Mouse (Mus musculus): ENCODE data around the gene Cpox. TPM values are rescaled to one million over a fixed set of nuclear protein-coding genes. Genes with fewer than 3 reads are reported as not detected.
"Not testable (repeated sequence)": the region's sequence is repeated elsewhere in the genome, so short reads cannot be mapped to it uniquely, and the experiment has no call there.

Gene Cpox
- total and polyA plus RNA-seq, 3 experiments, result 14.8 to 41.1 (median 39.1) TPM

DNA sequence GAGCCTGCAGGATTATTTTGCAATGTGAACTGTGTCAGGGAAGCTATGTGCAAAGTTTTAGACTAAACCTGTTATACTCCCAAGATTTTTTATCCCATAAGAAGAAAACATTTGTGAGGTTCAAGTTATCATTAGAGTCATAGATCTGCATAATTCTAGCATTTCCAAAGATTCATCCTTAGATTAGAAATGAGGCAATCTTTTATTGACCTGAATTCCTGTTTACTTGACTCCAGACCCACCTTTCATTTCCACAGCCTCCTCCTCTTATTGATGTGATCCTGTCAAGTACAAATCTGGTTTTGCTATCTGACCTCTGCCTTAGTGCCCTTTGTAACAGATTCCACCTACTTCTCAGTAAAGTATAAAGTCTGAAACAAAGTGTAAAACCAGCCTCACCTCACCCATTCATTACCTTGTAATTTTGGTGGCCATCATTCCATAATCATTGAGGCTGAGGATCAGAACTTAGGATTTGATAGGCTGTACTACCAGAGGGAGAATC is 7.8 kb upstream of the Cpox start:
- H3K4me3 ChIP-seq, result no peak overlapping the region
- H3K36me3 ChIP-seq (ENCODE audit: control insufficient read depth, insufficient read depth, low read length), result no peaks in the 10 kb centered on the region
- H3K27ac ChIP-seq, result no peak overlapping the region
- no peaks in the 10 kb centered on the region for H3K79me2 ChIP-seq (replicated peaks; ENCODE audit: control insufficient read depth, insufficient read depth, low read length)
- DNase-seq, result no peak
- H3K27me3 ChIP-seq (ENCODE audit: control insufficient read depth, insufficient read depth, low read length), result no peaks in the 10 kb centered on the region
- H3K9ac ChIP-seq (ENCODE audit: low read depth, low read length), result no peak overlapping the region
- intact Hi-C loops (cut with DNase I), result loop anchor here (5.0 kb wide), 3 partner anchors 35 to 360 kb away; no protein-coding TSS in a partner anchor
- no peak for TF ChIP-seq EP300 (IDR thresholded peaks at IDR 0.05; ENCODE audit: insufficient read depth, low read depth, low read length)
- no peak for TF ChIP-seq POLR2A (IDR thresholded peaks at IDR 0.05; ENCODE audit: insufficient read depth, low read depth, low read length)
- no peak for TF ChIP-seq CTCF (IDR thresholded peaks at IDR 0.05)
- no peaks in the 10 kb centered on the region for H3K4me1 ChIP-seq (ENCODE audit: control insufficient read depth, insufficient read depth, low read length)

DNA sequence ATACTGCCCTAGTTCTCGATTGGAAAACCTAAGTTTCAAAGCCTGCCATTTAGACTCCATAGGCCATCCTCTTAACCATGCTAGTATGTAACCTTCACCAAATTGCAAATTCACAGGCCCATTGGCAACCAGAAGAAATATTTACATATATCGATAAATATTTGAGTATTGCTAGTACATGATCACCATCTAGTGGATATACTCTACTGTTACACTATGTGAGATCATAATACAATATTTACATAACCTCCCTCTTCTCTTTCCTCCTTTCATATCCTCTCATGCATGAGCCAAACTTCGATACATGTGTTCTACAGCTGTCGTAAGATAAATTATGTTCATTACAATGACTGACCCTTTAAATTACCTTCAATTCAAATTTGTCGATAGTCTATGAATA is 7.1 kb upstream of the Cpox start:
- no peak overlapping the region for H3K27ac ChIP-seq

DNA sequence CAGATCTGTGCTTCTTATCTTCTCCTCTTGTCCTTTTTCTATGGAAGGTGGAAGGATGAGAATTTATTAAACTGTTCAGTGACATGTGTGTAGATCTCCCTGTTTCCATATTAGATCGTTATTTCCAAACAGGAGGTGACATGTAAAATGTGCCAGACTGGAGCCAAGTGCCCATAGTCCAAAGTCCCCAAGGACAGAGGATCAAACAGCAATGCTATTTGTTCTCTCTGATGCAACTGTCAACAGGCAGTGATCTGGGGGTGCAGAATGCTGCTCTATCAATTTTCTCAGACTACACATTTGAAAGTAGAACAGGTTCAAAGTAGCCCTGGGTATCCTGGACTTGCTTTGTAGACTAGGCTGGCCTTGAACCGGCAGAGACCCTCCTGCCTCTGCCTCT is 6.3 kb upstream of the Cpox start:
- Histone ChIP-seq H3K36me3 (ENCODE audit: control insufficient read depth, insufficient read depth, low read length) (no peaks in the 10 kb centered on the region), H3K4me3 (no peak overlapping the region), H3K4me1 (ENCODE audit: control insufficient read depth, insufficient read depth, low read length) (no peaks in the 10 kb centered on the region), H3K27ac (no peak overlapping the region), H3K79me2 (replicated peaks; ENCODE audit: control insufficient read depth, insufficient read depth, low read length) (no peaks in the 10 kb centered on the region), H3K9ac (ENCODE audit: low read depth, low read length) (no peak overlapping the region), H3K27me3 (ENCODE audit: control insufficient read depth, insufficient read depth, low read length) (no peaks in the 10 kb centered on the region)
- TF ChIP-seq POLR2A (IDR thresholded peaks at IDR 0.05; ENCODE audit: insufficient read depth, low read depth, low read length) (no peak), CTCF (IDR thresholded peaks at IDR 0.05) (no peak), EP300 (IDR thresholded peaks at IDR 0.05; ENCODE audit: insufficient read depth, low read depth, low read length) (no peak)
- intact Hi-C loops (cut with DNase I), result loop anchor here (5.0 kb wide), 3 partner anchors 37 to 362 kb away; no protein-coding TSS in a partner anchor
- 85% methylated on average over 2 of the region's 2 CpGs for WGBS
- no peak for DNase-seq

More for the DNA sequence above, 7.1 kb upstream of the Cpox start:
- Histone ChIP-seq H3K4me3 (no peak overlapping the region), H3K9ac (ENCODE audit: low read depth, low read length) (no peak overlapping the region), H3K4me1 (ENCODE audit: control insufficient read depth, insufficient read depth, low read length) (no peaks in the 10 kb centered on the region), H3K36me3 (ENCODE audit: control insufficient read depth, insufficient read depth, low read length) (no peaks in the 10 kb centered on the region), H3K27me3 (ENCODE audit: control insufficient read depth, insufficient read depth, low read length) (no peaks in the 10 kb centered on the region), H3K79me2 (replicated peaks; ENCODE audit: control insufficient read depth, insufficient read depth, low read length) (no peaks in the 10 kb centered on the region)
- WGBS, result 51% methylated on average over 5 of the region's 5 CpGs
- TF ChIP-seq EP300 (IDR thresholded peaks at IDR 0.05; ENCODE audit: insufficient read depth, low read depth, low read length), result no peak
- peak; percentile 65 for TF ChIP-seq CTCF (IDR thresholded peaks at IDR 0.05)
- intact Hi-C loops (cut with DNase I), result loop anchor here (5.0 kb wide), 3 partner anchors 36 to 361 kb away; no protein-coding TSS in a partner anchor
- no peak for DNase-seq

DNA sequence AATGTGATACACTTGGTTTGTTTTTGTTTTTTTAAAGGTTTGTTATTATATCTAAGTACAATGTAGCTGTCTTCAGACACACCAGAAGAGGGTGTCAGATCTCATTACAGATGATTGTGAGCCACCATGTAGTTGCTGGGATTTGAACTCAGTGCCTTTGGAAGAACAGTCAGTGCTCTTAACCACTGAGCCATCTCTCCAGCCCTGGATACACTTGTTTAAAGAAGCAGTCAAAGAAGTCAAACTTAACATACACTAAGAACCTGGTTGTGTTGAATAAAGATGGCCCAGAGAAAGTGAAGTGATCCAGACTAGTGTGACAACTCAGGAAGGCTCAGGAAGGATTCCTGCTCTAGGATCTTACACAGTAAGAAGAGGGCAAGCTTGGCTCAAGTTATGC is 5.0 kb upstream of the Cpox start:
- H3K27me3 ChIP-seq (ENCODE audit: control insufficient read depth, insufficient read depth, low read length); H3K4me1 ChIP-seq (ENCODE audit: control insufficient read depth, insufficient read depth, low read length); intact Hi-C loops (cut with DNase I); H3K4me3 ChIP-seq; H3K27ac ChIP-seq; H3K36me3 ChIP-seq (ENCODE audit: control insufficient read depth, insufficient read depth, low read length); H3K79me2 ChIP-seq (replicated peaks; ENCODE audit: control insufficient read depth, insufficient read depth, low read length); H3K9ac ChIP-seq (ENCODE audit: low read depth, low read length); DNase-seq: not testable (repeated sequence)

DNA sequence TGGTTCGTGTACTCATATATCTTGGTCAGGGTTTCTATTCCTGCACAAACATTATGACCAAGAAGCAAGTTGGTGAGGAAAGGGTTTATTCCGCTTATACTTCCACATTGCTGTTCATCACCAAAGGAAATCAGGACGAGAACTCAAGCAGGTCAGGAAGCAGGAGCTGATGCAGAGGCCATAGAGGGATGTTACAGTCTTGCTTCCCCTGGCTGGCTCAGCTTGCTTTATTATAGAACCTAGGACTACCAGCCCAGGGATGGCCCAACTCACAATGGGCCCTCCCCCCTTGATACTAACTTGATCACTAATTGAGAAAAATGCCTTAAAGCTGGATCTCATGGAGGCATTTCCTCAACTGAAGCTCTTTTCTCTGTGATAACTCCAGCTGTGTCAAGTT is 3.4 kb upstream of the Cpox start:
- DNase-seq, result not testable (repeated sequence)
- WGBS, result 77% methylated on average over 3 of the region's 3 CpGs

DNA sequence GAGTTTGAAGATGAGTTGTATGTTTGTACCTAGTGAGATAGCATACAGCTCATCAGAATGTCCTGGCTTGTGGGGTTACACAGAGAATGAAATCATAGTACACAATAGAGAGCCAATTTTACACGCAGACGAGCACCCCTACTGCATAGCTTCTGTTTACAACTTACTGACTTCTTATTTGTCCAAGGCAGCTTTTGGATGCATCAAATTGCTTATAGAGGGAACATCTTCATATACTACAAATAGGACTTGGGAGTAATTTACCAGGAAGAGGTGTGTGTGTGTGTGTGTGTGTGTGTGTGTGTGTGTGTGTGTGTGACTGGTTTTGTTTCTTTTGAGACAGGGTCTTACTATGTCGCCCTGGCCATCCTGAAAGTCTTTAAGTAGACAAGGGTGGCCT is 1.5 kb upstream of the Cpox start:
- TF ChIP-seq CTCF (IDR thresholded peaks at IDR 0.05) (no peak), EP300 (IDR thresholded peaks at IDR 0.05; ENCODE audit: insufficient read depth, low read depth, low read length) (no peak), POLR2A (IDR thresholded peaks at IDR 0.05; ENCODE audit: insufficient read depth, low read depth, low read length) (no peak)
- no peaks in the 10 kb centered on the region for H3K36me3 ChIP-seq (ENCODE audit: control insufficient read depth, insufficient read depth, low read length)
- intact Hi-C loops (cut with DNase I), result no loop called here
- peaks cover 2% of the 10 kb centered on the region for H3K4me1 ChIP-seq (ENCODE audit: control insufficient read depth, insufficient read depth, low read length)
- WGBS, result 83% methylated on average over 3 of the region's 3 CpGs
- DNase-seq, result no peak
- 0 out of 2 replicates have a peak, but pooled peaks cover 1% of the 10 kb centered on the region for H3K79me2 ChIP-seq (replicated peaks; ENCODE audit: control insufficient read depth, insufficient read depth, low read length)
- H3K4me3 ChIP-seq, result no peak overlapping the region
- no peaks in the 10 kb centered on the region for H3K27me3 ChIP-seq (ENCODE audit: control insufficient read depth, insufficient read depth, low read length)
- no peak overlapping the region for H3K9ac ChIP-seq (ENCODE audit: low read depth, low read length)
- no peak overlapping the region for H3K27ac ChIP-seq

More for the DNA sequence above, 3.4 kb upstream of the Cpox start:
- H3K27ac ChIP-seq; intact Hi-C loops (cut with DNase I); H3K9ac ChIP-seq (ENCODE audit: low read depth, low read length); H3K4me1 ChIP-seq (ENCODE audit: control insufficient read depth, insufficient read depth, low read length); H3K27me3 ChIP-seq (ENCODE audit: control insufficient read depth, insufficient read depth, low read length); H3K36me3 ChIP-seq (ENCODE audit: control insufficient read depth, insufficient read depth, low read length); H3K4me3 ChIP-seq; H3K79me2 ChIP-seq (replicated peaks; ENCODE audit: control insufficient read depth, insufficient read depth, low read length): not testable (repeated sequence)
